Mouse (Mus musculus) hematopoietic stem cell, adult 5-6 weeks (primary cell): ENCODE measurements around the gene Phkg1. TPM values are rescaled to one million over a fixed set of nuclear protein-coding genes. Genes with fewer than 3 reads are reported as not detected.
"Not testable (repeated sequence)": the region's sequence is repeated elsewhere in the genome, so short reads cannot be mapped to it uniquely, and the experiment has no call there.

Experiments
- ATAC-seq, 2 experiments: fragments of 125-278 bp in 1 of 2; replicated peaks in 1 of 2; 2 replicates each; pipeline ENCODE4 v1.8.0; 2016 to 2017; ENCODE audit warnings: inconsistent platforms in 2 of 2, mild to moderate bottlenecking in 2 of 2, moderate number of reproducible peaks in 2 of 2, low read depth in 1 of 2, moderate TSS enrichment in 1 of 2; ENCODE audit not compliant: low FRiP score in 2 of 2, poor library complexity in 2 of 2, severe bottlenecking in 2 of 2, insufficient read depth in 1 of 2, low TSS enrichment in 1 of 2
- total RNA-seq: library from RNA; stranded (forward); fragments of 172-1452, 232-1000 nt; gene quantifications from 2 replicates; pipeline ENCODE4 v1.2.3, GENCODE M21; 2017

Gene Phkg1
- total RNA-seq, 1 experiment from 2014 or later = 1.1 TPM

DNA sequence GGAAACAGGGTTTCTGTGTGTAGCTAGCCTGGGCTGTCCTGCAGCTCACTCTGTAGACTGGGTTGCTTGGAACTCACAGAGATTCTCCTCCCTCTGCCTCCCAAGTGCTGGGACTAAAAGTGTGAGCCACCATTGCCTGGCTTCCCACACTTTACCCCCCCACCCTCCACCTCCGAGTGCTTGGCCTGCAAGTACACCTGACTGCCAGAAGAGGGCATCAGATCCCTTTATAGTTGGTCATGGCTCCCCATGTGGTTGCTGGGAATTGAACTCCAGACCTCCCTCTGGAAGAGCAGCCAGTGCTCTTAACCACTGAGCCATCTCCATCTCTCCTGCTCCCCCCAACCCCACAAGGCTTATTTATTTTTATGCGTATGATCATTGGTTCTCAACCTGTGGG, 15.7 kb upstream of the Phkg1 start:
- ATAC-seq = peak; percentile 72 to 80; a peak in 3 of 4 replicates

DNA sequence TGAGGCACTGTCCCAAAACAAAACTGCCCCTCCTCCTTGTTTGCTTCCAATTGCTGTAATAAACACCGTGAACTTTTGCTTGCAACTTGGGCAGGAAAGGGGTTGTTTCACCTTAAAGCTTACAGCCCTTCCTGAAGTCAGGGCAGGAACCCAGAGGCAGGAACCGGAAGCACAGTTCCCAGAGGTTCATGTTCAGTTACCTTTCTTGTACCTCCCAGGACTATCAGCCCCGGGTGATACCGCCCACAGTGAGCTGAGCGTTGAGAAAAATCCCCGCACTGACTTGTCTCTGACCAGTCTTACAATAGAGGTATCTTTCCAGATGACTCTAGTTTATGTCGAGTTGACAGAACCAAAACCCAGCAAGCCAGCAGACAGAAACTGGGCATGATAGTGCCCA, 11.2 kb upstream of the Phkg1 start:
- no peak for ATAC-seq

DNA sequence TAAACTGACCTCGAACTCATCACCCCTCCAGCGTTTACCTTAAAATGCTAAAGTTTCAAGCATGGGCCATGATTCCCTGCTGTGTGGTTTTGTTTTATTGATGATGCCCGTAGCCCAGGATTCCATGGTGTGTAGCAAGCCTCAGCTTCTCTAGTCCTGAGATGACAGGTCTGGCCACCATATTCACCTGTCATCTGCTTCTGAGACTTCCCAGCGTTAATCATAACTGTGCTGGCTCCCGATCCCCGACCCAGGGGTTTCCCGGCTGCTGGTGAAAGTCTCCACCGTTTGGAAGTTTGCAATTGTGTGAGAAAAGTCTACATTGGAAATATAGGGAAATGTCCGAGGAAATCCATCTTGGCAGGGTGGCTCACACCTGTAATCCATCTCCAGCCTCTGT, 10.8 kb upstream of the Phkg1 start:
- no peak for ATAC-seq

DNA sequence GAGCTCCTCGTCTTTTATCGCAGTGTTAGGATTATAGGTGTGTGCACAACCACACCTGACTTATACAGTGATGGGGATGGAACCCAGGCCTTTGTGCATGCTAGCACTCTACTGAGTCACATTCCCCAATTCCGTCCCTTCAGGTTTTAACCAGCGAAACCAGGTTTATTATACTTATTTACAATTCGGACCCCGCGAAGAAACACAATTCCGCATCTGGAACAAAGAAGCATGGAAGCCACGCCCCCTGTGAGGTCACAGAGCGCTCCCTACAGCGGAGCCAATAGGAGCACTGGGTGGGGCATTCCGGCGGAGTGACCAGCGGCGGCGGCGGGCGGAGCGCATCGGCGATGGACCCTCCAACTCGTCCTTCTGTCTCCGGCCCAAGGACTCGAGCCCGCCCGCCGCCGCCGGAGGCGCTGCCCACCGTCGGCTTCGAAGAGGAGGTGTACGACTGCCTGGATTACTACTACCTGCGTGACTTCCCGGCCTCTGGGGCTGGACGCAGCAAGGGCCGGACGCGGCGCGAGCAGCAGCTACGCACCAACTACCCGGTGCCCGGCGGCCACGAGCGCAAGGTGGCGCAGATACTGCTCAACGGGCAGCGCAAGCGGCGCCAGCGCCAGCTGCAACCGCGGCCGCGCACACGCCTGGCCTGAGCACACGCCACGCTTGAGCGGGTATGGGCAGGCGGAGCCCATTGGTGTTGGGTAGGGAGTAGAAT, 10.1 kb upstream of the Phkg1 start, which contains the start of gene Nupr1l:
Gene Nupr1l, plus strand, starts transcription at position 299 of the 724 bp plus-strand sequence.
- peak; percentile 95 to 97 for ATAC-seq

DNA sequence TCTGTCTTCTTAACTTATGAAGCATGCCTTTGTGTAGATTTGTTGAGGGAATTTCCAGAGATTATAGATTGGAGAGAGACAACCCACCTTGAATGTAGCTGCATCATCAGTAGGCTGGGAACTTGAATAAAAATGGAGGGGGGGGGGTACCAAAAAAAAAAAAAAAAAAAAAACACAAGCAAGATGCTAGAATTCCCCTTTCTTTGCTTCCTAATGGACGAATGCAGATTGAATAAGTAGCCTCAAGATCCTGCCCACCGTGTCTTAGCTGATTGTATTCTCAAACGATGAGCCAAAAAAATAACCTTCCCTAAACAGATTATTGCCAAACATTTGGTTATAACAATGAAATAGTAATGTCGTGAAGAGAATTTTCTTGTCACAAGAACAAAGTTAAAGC, 9.4 kb upstream of the Phkg1 start:
- no peak for ATAC-seq

DNA sequence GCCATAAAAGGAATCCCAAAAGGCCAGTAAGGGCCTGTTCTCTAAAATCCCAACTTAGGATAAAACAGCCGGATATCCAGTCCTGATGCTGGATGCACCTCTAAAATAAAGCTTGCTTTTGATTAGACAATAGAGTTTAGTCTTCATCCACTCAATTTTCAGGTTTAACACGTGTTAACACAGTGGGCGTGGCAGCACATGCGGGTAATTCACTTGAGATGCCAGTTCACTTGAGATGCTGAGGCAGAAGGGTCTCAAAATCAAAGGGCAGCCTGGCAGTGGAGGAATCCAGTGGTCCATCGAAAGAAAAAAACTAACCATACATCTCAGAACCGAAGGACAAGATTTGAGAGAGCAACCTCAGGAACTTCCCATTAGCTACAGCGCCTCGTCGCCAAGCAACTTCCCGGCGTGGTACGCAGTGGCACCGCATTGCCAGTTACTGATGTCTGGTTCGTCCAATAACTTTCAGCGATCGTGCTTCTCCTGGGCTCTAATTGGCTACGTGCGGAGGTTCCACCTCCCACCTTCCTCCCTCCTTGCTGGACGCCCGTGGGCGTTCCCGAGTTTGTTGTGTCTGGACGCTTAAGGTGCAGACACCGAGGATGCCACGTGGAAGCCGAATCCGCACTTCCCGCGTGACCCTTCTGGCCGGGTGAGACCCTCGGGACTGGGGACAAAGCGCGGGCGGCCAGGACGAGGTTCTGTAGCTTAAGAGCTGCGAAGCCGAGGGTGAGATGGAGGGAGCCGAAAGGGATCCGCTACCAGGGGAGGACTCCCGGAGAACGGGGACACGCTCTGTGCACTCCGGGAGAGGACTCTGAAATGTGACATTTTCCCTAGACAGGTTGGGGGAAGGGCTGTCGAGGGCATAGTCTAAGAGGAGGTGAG, 2.9 kb downstream of the Phkg1 start, which contains the start of gene Zbed5:
Gene Zbed5, plus strand, starts transcription at position 526 of the 891 bp plus-strand sequence.
- peak; percentile 100 for ATAC-seq

DNA sequence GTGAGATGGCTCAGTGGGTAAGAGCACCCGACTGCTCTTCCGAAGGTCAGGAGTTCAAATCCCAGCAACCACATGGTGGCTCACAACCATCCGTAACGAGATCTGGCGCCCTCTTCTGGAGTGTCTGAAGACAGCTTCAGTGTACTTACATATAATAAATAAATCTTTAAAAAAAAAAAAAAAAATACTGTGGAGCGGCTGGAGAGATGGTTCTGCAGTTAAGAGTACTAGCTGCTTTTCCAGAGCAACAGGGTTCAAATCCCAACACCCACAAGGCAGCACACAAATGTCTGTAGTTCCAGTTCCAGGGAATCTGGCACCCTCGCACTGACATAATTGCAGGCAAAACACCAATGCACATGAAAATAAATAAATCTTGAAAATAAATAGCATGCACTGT, 8.0 kb downstream of the Phkg1 start:
- not testable (repeated sequence) for ATAC-seq

DNA sequence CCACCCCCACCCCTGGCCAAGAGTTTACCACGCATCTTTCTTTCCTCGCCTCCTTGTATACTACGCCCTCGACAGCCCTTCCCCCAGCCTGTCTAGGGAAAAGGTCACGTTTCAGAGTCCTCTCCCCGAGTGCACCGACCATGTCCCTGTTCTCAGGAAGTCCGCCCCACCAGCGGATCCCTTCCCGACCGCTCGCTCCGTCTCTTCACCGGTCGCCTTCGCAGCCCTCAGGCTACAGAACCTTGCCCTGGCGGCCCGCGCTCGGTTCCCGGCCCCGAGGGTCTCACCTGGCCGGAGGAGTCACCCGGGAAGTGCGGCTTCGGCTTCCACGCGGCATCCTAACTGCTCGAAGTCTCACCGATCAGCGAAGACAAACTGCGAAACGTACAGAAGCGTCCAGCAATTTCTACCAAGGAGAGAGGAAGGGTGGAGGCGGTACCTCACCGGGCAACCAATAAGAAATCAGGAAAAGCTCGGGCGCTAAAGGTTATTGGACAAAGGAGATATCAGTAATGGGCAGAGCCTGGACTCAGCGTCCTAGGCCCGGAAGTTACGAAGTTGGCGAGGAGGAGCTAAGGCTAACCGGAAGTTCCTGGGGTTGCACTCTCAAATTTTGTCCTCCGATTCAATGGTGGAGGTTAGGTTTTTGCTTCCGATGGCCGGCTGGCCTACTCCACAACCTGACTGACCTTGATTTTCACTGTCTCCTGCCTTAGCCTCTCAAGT, 11.3 kb downstream of the Phkg1 start, which contains the start of gene Chchd2:
Gene Chchd2, minus strand, starts transcription at position 560 of the 726 bp plus-strand sequence.
- ATAC-seq = peak; percentile 98 to 100

DNA sequence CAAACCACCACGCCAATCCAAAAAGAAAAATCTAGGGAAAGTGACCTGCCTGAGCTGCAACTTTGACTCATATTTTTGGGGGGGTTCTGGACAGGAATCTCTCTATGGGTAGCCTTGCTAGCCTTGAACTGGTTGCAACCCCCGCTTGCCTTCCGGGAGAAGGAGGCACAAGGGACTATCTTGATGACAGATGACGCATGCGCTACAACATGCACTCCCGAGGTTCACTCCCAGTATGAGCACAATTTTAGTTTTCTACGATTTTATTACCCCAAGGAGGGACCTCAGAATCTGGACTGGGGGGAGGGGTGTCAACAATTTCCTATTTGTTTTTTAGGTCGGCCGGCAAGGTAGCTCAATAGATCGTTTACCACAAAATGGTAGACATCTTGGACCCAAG, 12.1 kb downstream of the Phkg1 start:
- no peak for ATAC-seq

DNA sequence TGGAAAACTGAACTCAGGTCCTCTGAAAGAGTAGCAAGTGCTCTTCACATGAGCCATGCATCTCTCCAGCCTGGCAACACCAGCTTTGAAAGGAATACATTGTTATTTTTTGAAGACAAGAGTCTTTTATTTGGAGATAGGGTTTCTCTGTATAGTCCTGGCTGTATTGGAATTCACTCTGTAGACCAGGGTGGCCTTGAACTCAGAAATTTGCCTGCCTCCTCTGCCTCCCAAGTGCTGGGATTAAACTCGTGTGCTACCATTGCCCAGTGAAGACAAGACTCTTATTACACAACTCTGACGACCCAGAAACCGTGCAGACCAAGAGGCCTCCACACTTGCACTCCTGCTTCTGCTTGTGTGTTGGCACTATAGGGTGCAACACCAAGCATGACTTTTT, 18.5 kb downstream of the Phkg1 start:
- no peak for ATAC-seq

DNA sequence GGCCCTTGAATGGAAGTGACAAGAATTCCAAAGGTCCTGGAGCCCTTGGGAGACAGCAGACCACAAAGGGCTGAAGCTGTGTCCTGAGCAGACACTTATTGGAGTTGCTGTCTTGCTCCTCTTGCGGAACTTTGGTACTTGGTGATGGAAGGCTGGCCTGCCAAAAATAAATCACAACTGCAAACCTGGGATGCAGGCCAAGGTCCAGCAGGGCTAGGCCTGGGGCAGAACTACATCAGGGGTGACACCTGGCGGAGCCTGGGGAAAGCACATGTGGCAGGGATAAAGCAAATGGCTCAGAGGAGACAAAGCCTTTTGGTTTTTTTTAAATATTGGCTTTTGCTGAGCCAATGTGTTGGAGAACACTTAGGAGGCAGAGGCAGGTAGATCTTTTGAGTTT, 19.4 kb downstream of the Phkg1 start:
- ATAC-seq = no peak

DNA sequence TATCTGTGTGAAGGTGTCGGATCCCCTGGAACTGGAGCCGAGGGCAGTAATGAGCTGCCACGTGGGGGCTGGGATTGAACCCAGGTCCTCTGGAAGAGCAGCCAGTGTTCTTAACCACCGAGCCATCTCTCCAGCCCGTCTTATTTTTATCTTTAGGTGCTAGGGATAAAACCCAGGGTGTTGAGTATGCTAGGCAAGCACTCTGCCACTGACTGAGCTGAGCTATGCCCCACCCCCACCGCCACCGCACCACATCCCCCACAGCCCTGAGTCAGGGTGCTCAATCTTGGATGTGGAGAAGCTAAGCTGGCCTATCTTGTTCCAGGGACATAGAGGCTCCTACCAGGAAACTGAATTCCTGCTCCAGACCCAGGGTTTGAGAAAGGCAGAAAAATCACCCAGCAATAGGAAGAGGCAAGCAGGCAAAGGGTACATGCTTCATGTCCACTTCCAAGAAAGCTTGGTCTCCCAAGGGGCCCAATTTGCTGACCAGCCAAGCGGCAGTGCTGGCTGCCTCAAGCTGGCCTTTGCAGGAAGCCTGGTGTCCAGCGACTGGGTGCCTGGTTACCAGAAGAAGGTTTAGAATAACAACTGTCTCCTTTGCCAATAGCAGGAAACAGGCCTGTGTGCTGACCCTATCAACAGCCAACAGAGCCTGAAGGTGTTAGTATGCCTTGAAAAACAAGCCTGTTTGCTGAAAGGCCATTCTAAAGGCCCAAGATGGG, 20.5 kb downstream of the Phkg1 start:
- no peak for ATAC-seq

DNA sequence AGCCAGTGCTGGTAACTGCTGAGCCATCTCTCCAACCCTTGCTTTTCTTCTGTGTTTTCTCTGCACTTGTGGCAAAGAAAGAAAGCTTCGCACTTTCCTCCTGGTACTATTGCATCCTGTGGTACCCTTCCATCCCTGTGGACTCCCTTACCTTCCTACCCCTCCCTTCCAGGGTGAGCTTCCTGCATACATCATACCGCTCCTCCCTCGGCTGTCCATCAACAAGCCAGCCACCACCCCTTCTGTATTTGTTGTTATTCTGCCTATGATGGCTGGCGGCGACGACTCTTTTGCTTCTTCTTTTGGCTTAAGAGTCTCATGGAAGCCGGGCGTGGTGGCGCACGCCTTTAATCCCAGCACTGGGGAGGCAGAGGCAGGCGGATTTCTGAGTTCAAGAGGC, 23.3 kb downstream of the Phkg1 start:
- ATAC-seq = no peak

DNA sequence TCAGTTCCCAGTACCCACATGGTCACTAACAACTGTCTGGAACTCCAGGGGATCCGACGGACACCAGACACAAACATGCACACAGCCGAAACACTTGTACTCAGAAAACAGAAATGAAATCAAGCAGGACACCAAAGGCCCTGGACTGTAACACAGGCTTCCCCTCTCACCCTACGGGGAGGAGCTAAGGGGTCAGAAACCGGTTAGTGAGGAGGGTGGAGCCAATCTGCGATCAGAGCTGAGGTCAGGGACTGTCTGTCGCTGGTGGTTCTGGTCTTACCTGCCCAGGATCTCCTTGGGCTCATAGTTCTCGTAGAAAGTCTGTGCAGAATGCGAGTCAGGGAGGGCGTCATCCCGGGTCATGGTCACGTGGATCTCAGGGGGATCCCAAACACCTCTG, 24.4 kb downstream of the Phkg1 start:
- no peak for ATAC-seq

DNA sequence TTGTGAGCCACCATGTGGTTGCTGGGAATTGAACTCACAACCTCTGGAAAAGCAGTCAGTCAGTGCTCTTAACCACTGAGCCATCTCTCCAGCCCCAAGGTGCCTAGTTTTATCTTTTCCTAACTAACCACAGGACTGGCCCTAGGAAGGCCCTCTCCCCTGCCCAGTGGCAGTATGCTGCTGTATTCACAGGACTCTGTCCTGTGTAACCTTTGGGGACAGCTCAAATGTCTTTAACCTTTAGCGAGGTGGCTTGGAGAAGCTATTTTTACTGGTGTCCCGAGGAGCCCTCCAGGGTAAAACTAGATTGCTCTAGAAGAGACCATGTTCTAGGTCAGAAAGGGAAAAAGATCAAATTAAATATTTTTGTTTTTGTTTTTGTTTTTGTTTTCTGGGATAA, 27.1 kb downstream of the Phkg1 start:
- no peak for ATAC-seq

DNA sequence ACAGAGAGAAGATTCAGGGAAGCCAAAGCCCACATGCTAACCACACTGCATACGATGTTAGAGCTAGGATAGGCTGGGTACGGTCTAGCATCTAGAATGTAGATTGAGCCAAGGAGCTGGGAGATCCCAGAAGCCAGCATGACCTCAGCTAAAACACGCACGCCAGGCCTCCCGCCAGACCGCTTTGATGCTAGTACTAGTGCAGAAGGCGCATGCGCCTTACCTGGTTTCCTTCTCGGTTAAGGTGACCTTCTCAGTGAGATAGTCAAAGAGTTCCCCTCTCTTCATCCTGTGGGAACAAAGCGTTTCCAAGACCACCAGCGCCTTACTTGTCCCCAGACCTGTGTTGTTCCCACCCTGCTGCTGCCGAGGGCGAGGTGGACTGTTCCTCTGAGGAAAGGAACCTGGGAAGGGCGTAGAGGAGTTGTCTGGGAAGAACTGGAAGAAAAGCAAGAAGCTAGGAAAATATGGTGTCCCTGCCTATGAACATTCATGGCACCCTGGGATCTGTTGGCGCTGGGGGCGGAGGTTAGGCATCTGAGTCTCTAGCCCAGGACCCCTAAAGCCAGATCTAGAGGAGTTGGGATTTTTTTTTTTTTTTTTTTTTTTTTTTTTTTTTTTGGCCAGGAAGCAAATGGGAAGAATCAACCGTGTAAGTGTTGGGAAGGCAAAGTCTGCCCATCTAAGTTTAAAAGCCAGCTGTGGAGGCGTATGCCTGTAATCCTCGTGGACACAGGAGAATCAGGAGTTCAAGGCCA, 28.9 kb downstream of the Phkg1 start:
- ATAC-seq = no peak

DNA sequence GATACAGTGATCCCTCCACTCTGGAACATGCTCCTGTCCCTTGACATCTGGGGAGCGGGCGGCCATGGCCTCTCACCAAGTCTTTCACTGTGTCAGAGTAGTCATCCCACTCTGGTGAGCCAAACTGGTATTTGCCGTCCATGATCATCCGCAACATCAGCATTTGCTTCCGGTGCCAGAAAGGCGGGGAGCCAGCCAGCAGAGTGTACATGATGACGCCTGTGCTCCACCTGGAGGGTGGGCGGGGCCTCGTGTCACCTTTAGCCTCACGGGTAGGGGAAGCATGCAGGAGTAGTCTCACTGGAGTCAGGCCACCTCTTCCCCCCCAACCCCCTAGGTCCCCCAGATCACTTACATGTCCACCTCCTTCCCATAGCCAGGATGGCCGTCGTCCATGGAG, 32.5 kb downstream of the Phkg1 start:
- ATAC-seq = no peak
